Mouse (Mus musculus): Measurements from ENCODE around the gene 2410004P03Rik. TPM values are rescaled to one million over a fixed set of nuclear protein-coding genes. Genes with fewer than 3 reads are reported as not detected.

2410004P03Rik gene
- polyA plus RNA-seq, 1 experiment from 2014 or later, result 0.79 TPM

- Histone ChIP-seq H3K4me3 (ENCODE audit: low read length) (no peak overlapping the region), H3K27me3 (ENCODE audit: control insufficient read depth, insufficient read depth, low read length) (no peaks in the 10 kb centered on the region), H3K9me3 (replicated peaks; ENCODE audit: control insufficient read depth, low read length) (peaks cover 4% of the 10 kb centered on the region; the same call in 1 of the 2 replicates), H3K27ac (ENCODE audit: low read length) (no peak overlapping the region), H3K9ac (ENCODE audit: low read length) (no peak overlapping the region), H3K4me1 (ENCODE audit: control insufficient read depth, insufficient read depth, low read length) (peaks cover 5% of the 10 kb centered on the region; the same call in 1 of the 2 replicates), H3K4me2 (ENCODE audit: low read depth, low read length) (no peak overlapping the region), H3K36me3 (ENCODE audit: control insufficient read depth, insufficient read depth) (no peaks in the 10 kb centered on the region)
- WGBS, result 95% methylated on average over 6 of the region's 6 CpGs
- no peak for ATAC-seq (replicated peaks; ENCODE audit: extremely low read depth, insufficient read depth, low FRiP score)
These were observed 2.1 kb downstream of the 2410004P03Rik start for GRCm38 (mm10) chr12:17009466-17009865.

DNA sequence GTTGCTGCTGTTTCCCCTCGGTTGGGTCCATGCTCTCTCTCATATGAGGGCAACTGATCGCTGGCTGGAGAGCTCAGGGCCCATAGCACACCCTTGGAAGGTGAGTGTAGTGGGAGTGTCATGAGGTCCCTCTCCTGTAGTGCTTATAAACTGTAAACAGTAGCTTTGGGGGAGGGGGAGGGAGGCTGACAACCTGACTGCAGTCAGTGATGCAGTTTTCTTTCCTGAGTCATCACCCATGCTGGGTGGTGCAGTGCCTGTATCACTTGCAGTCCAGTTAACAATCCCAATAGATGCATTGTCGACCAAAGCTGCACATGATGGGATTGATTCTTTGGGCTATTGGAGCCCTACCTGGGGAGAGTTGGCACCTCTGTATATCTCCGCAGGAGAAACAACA is 10.3 kb downstream of the 2410004P03Rik start:
- Histone ChIP-seq H3K4me1 (ENCODE audit: control insufficient read depth, insufficient read depth, low read length) (peaks cover 6% of the 10 kb centered on the region), H3K4me2 (ENCODE audit: low read depth, low read length) (no peak overlapping the region), H3K4me3 (ENCODE audit: low read length) (no peak overlapping the region), H3K36me3 (ENCODE audit: control insufficient read depth, insufficient read depth) (no peaks in the 10 kb centered on the region), H3K27ac (ENCODE audit: low read length) (no peak overlapping the region), H3K9me3 (replicated peaks; ENCODE audit: control insufficient read depth, low read length) (no peaks in the 10 kb centered on the region), H3K27me3 (ENCODE audit: control insufficient read depth, insufficient read depth, low read length) (no peaks in the 10 kb centered on the region), H3K9ac (ENCODE audit: low read length) (no peak overlapping the region)
- ATAC-seq (replicated peaks; ENCODE audit: extremely low read depth, insufficient read depth, low FRiP score), result no peak
- 48% methylated on average over 4 of the region's 4 CpGs for WGBS

GRCm38 (mm10) chr12:17000628-17001027 is 10.9 kb downstream of the 2410004P03Rik start:
- 50% methylated on average over 6 of the region's 6 CpGs for WGBS
- Histone ChIP-seq H3K4me2 (ENCODE audit: low read depth, low read length) (no peak overlapping the region), H3K9ac (ENCODE audit: low read length) (no peak overlapping the region), H3K4me3 (ENCODE audit: low read length) (no peak overlapping the region), H3K4me1 (ENCODE audit: control insufficient read depth, insufficient read depth, low read length) (peaks cover 6% of the 10 kb centered on the region), H3K27me3 (ENCODE audit: control insufficient read depth, insufficient read depth, low read length) (no peaks in the 10 kb centered on the region), H3K36me3 (ENCODE audit: control insufficient read depth, insufficient read depth) (no peaks in the 10 kb centered on the region), H3K27ac (ENCODE audit: low read length) (no peak overlapping the region), H3K9me3 (replicated peaks; ENCODE audit: control insufficient read depth, low read length) (no peaks in the 10 kb centered on the region)
- ATAC-seq (replicated peaks; ENCODE audit: extremely low read depth, insufficient read depth, low FRiP score), result no peak

- H3K4me1 ChIP-seq (ENCODE audit: control insufficient read depth, insufficient read depth, low read length), result peaks cover 6% of the 10 kb centered on the region
- peak within 1 kb of the TSS; percentile 75 for H3K4me3 ChIP-seq (ENCODE audit: low read length)
- H3K27me3 ChIP-seq (ENCODE audit: control insufficient read depth, insufficient read depth, low read length), result no peaks in the 10 kb centered on the region
- H3K4me2 ChIP-seq (ENCODE audit: low read depth, low read length), result peak within 1 kb of the TSS; percentile 96
- no peaks in the 10 kb centered on the region for H3K36me3 ChIP-seq (ENCODE audit: control insufficient read depth, insufficient read depth)
- H3K27ac ChIP-seq (ENCODE audit: low read length), result peak within 1 kb of the TSS; percentile 33; the same call in 1 of the 2 replicates
- H3K9me3 ChIP-seq (replicated peaks; ENCODE audit: control insufficient read depth, low read length), result no peaks in the 10 kb centered on the region
- peak; percentile 89 for ATAC-seq (replicated peaks; ENCODE audit: extremely low read depth, insufficient read depth, low FRiP score)
- WGBS, result under 1% methylated on average over 53 of the region's 57 CpGs
- peak within 1 kb of the TSS; percentile 74 for H3K9ac ChIP-seq (ENCODE audit: low read length)
These were observed 11.6 kb downstream of the 2410004P03Rik start, which contains the start of gene Pqlc3 for GRCm38 (mm10) chr12:16999739-17000497. TSS of gene Pqlc3 (minus strand) at chr12:17000408.

GRCm38 (mm10) chr12:16999146-16999545 is 12.4 kb downstream of the 2410004P03Rik start:
- Histone ChIP-seq H3K9me3 (replicated peaks; ENCODE audit: control insufficient read depth, low read length) (no peaks in the 10 kb centered on the region), H3K9ac (ENCODE audit: low read length) (peak overlapping the region; percentile 74), H3K4me3 (ENCODE audit: low read length) (peak overlapping the region; percentile 75), H3K36me3 (ENCODE audit: control insufficient read depth, insufficient read depth) (no peaks in the 10 kb centered on the region), H3K4me1 (ENCODE audit: control insufficient read depth, insufficient read depth, low read length) (peaks cover 8% of the 10 kb centered on the region), H3K4me2 (ENCODE audit: low read depth, low read length) (peak overlapping the region; percentile 96), H3K27me3 (ENCODE audit: control insufficient read depth, insufficient read depth, low read length) (no peaks in the 10 kb centered on the region), H3K27ac (ENCODE audit: low read length) (no peak overlapping the region)
- 5% methylated on average over 10 of the region's 10 CpGs for WGBS
- no peak for ATAC-seq (replicated peaks; ENCODE audit: extremely low read depth, insufficient read depth, low FRiP score)

- WGBS, result 79% methylated on average over 5 of the region's 5 CpGs
- no peak overlapping the region for H3K4me2 ChIP-seq (ENCODE audit: low read depth, low read length)
- H3K27ac ChIP-seq (ENCODE audit: low read length), result no peak overlapping the region
- no peaks in the 10 kb centered on the region for H3K9me3 ChIP-seq (replicated peaks; ENCODE audit: control insufficient read depth, low read length)
- no peak overlapping the region for H3K9ac ChIP-seq (ENCODE audit: low read length)
- no peak for ATAC-seq (replicated peaks; ENCODE audit: extremely low read depth, insufficient read depth, low FRiP score)
- H3K36me3 ChIP-seq (ENCODE audit: control insufficient read depth, insufficient read depth), result no peaks in the 10 kb centered on the region
- H3K27me3 ChIP-seq (ENCODE audit: control insufficient read depth, insufficient read depth, low read length), result no peaks in the 10 kb centered on the region
- no peak overlapping the region for H3K4me3 ChIP-seq (ENCODE audit: low read length)
- peaks cover 8% of the 10 kb centered on the region for H3K4me1 ChIP-seq (ENCODE audit: control insufficient read depth, insufficient read depth, low read length)
These were observed 14.6 kb downstream of the 2410004P03Rik start for GRCm38 (mm10) chr12:16996886-16997462.

DNA sequence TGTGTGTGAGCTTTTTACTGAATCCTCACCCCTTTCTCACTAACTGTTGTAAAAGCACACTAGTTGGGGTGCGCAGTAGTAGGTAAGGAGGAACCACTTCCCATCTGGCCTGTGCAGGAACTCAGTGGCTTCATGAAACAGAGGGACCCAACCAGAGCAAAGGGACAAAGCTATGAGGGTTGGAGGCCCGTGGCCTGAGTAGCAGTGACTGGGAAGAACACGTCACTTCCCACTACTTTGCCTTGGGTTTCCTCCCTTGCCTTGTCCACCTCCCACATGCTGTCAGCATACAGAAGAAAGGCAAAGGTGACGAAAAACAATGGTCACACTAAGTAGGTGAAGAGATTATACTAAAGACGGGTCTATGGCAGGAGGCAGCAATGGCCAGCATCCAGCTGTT is 15.2 kb downstream of the 2410004P03Rik start:
- 70% methylated on average over 5 of the region's 5 CpGs for WGBS
- H3K36me3 ChIP-seq (ENCODE audit: control insufficient read depth, insufficient read depth), result no peaks in the 10 kb centered on the region

DNA sequence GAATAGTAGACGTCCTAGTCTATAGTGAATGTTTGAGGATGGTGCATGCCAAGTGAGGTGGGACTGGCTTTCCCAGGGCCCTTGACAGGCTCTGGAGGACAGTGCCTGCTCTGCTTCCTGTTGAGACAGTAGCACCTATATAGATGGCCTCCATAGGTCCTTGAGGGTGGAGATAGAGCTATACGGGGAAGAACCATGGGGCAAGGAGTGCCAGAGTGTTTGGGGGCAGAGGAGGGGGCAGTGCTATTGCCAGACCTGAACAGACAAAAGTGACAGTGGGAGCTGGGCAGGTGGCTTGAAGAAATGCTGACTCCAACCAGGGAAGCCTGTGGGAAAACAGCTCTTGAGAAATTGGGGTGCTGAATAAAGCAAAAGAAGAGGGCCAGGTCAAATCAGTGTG is 17.2 kb downstream of the 2410004P03Rik start:
- H3K9ac ChIP-seq (ENCODE audit: low read length), result no peak overlapping the region
- no peak overlapping the region for H3K4me2 ChIP-seq (ENCODE audit: low read depth, low read length)
- H3K4me3 ChIP-seq (ENCODE audit: low read length), result no peak overlapping the region
- no peaks in the 10 kb centered on the region for H3K9me3 ChIP-seq (replicated peaks; ENCODE audit: control insufficient read depth, low read length)
- no peak for ATAC-seq (replicated peaks; ENCODE audit: extremely low read depth, insufficient read depth, low FRiP score)
- no peaks in the 10 kb centered on the region for H3K27me3 ChIP-seq (ENCODE audit: control insufficient read depth, insufficient read depth, low read length)
- 0 out of 2 replicates have a peak, but pooled peaks cover 2% of the 10 kb centered on the region for H3K36me3 ChIP-seq (ENCODE audit: control insufficient read depth, insufficient read depth)
- H3K27ac ChIP-seq (ENCODE audit: low read length), result no peak overlapping the region
- WGBS, result 66% methylated on average over 2 of the region's 2 CpGs
- H3K4me1 ChIP-seq (ENCODE audit: control insufficient read depth, insufficient read depth, low read length), result peaks cover 7% of the 10 kb centered on the region

More for the DNA sequence above, 15.2 kb downstream of the 2410004P03Rik start:
- Histone ChIP-seq H3K4me2 (ENCODE audit: low read depth, low read length) (no peak overlapping the region), H3K4me1 (ENCODE audit: control insufficient read depth, insufficient read depth, low read length) (peaks cover 8% of the 10 kb centered on the region), H3K27ac (ENCODE audit: low read length) (no peak overlapping the region), H3K27me3 (ENCODE audit: control insufficient read depth, insufficient read depth, low read length) (no peaks in the 10 kb centered on the region), H3K9ac (ENCODE audit: low read length) (no peak overlapping the region), H3K4me3 (ENCODE audit: low read length) (no peak overlapping the region), H3K9me3 (replicated peaks; ENCODE audit: control insufficient read depth, low read length) (no peaks in the 10 kb centered on the region)
- no peak for ATAC-seq (replicated peaks; ENCODE audit: extremely low read depth, insufficient read depth, low FRiP score)

DNA sequence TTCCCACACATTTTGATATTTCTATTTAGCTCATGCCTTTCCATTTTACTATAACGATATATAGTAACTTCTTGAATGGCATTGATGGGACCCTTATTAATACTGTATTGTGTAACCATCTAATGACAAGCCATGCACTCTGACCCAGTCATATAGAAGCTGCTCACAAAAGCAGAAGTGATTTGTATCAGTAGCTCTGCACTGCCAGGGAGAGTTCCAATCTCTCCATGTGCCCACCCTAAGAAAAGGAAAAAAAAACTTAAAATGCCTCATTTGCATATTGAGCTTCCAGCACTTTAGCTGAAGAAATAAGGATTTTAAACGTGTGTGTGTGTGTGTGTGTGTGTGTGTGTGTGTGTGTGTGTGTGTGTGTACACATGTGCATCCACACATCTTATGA is 19.2 kb downstream of the 2410004P03Rik start:
- no peak overlapping the region for H3K27ac ChIP-seq (ENCODE audit: low read length)
- no peak overlapping the region for H3K4me2 ChIP-seq (ENCODE audit: low read depth, low read length)
- peaks cover 4% of the 10 kb centered on the region; the same call in 1 of the 2 replicates for H3K36me3 ChIP-seq (ENCODE audit: control insufficient read depth, insufficient read depth)
- WGBS, result 83% methylated on average over 2 of the region's 2 CpGs
- ATAC-seq (replicated peaks; ENCODE audit: extremely low read depth, insufficient read depth, low FRiP score), result no peak
- no peak overlapping the region for H3K4me3 ChIP-seq (ENCODE audit: low read length)
- no peaks in the 10 kb centered on the region for H3K9me3 ChIP-seq (replicated peaks; ENCODE audit: control insufficient read depth, low read length)
- H3K9ac ChIP-seq (ENCODE audit: low read length), result no peak overlapping the region
- 0 out of 2 replicates have a peak, but pooled peaks cover 2% of the 10 kb centered on the region for H3K4me1 ChIP-seq (ENCODE audit: control insufficient read depth, insufficient read depth, low read length)
- no peaks in the 10 kb centered on the region for H3K27me3 ChIP-seq (ENCODE audit: control insufficient read depth, insufficient read depth, low read length)

Measured in heart, embryonic 16.5 days (tissue).